Mouse (Mus musculus) adrenal gland, adult 18-20 months (tissue): ENCODE measurements around the gene Gm20696. TPM values are rescaled to one million over a fixed set of nuclear protein-coding genes. Genes with fewer than 3 reads are reported as not detected.

ENCODE experiments used
- DNase-seq, 2 experiments: peaks; one replicate each; pipeline ENCODE4 v3.0.0; 2021 to 2022; ENCODE audit warnings: low spot score in 2 of 2
- total RNA-seq, 2 experiments: library from RNA; stranded (reverse); gene quantifications; 1 replicate in 1 of 2; 2 replicates in 1 of 2; pipeline ENCODE4 v1.2.3; 2021

Gene Gm20696
- total RNA-seq, 2 experiments from 2014 or later: 2.5 to 3.0 TPM

DNA sequence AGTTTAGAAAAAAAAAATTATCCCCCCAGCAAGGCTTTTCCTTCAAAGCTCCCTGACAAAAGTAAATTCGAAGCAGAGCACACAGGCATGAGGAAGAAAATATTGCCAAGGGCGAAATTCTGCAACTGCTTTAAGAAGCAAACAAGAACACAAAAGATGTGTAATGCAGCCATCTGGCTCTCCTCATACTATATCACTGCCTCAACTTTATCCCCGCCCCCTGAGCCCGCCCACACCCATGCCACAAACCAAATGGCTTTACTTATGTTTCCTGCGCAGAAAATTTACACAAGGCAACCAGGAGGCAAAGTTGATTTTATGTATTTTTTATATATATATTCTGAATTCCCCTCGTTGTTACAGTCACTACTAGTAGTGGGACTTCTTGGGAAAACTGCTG is 396.7 kb downstream of the Gm20696 start:
- no peak for DNase-seq

DNA sequence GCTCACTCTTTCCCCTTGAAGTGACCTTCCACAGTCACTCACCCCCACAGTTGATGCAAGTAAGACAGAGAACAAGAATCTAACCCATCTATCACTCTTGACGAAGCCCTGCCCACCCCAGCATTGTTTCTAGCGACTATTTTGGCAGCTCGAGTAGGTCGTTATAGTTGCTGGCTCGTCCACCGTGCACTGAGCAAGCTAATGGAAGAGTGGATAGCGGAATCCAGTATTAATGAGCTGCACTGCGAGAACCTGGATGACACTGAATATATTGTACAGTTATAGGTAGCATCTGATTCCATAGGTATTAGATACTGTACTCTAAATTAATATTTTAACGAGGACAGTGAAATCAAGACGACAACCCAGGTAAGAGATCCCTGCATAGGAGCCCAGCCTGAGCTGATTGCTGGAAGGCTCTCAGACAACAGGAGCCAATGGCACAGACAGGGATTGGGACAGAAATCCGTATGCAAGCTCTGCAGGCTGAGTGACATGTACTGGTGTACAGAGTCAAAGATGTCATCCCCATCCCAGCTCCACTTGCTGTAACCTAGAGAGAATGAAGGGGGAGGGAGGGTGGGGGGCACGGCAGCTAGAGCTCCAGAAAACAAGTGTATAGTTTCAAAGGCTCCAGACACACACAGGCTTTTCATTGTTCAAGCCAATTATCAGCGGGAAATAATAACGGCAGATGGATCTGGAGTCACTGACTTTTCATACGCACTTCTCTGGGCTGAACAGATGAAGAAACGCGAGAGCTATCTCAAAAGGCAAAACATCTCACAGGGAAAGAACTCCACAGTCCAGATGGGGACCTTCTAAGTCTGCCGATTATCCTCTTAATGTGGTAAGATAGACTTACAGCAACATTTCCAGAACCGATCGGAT is 398.2 kb downstream of the Gm20696 start:
- DNase-seq: no peak

DNA sequence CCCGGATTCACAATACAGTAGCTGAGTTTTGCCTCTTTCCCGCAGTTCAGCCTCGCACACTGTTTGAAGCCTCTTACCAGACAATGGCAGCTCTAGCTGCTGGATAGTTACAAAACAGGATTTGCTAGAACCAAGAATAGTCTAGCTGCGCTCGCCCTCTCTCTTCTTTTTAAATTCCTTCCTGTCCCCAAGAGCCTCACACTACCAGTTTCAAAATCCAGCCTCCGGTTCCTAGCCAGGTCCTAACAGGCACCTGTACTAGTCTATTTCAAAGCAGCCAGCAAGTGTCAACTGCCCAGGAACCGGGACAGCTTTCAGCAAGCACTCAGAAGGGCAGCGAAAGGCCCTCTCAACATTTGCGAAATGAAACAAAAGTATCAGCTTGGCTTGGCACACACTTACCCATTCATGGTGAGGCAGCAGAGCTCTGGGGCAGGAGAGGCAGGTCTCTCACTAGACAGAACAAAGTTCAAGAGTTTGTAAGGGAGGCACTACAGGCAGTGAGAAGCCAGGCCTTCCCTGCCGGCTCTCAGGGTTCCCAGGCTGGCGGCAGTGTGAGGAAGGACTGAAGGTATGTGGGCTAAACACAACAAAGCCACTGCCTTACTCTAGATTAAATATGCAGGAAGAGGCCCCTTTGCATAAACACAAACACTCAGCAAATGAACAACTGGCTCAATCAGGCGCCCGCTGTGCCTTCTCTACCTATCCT is 400.5 kb downstream of the Gm20696 start:
- DNase-seq: no peak

DNA sequence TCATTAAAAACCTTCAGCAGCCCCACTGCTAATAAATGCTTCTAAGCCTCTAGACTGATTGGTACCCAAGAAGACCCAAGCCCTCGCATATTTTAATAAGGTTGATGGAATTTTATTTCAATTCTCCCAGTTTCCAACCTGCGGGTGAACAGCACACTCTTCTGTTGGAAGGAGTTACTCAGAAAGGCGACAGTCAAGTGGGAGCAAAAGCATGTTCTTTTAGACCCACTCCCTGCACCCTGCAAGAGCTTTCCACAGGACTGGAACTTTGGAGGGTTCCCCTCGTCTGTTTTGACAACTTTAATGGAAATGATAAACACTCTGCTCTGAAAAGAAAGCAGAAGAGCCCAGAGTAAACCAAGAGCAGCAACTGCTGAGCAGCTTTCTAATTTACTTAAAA is 401.4 kb downstream of the Gm20696 start:
- no peak for DNase-seq

DNA sequence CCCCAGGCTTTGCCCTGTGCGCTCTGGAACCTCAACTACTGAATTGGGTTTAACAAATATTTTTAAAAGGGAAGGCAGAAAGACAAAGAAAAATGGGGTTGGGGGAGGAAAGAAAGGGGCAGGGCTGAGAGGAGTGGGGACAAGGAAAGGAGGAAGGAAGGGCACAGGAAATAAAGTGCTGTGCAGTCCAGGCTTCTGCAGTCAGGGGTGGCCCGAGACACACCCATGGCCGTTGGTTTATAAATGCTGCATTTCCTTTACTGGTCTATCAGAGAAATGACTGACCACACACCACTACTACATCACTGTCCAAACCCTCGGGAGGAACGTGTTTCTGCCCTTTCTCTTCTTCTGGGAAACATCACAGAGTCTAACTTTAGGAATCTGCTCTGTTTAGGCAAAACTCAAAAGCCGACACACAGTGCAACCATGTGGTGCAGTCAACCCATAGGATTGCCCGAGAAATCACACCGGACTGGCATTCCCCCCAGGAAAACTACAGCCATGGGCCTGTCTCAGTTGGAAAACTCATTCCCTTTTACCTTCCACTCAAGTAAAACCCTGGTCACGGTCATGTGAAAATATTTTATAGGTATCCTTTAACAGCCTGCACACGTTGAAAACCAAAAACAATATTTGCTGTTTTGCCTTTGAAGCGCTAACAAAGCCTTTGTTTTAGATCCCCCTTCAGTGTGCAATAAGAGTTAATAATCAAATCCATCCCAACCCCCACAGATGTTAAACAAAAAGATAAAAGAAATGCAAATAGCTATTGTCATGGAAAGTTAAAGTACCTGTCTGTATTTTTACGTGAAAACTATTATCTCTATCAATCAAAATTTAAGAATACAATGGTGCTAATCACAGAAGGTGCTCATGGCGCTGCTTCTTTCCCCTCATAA is 402.2 kb downstream of the Gm20696 start:
- no peak for DNase-seq

DNA sequence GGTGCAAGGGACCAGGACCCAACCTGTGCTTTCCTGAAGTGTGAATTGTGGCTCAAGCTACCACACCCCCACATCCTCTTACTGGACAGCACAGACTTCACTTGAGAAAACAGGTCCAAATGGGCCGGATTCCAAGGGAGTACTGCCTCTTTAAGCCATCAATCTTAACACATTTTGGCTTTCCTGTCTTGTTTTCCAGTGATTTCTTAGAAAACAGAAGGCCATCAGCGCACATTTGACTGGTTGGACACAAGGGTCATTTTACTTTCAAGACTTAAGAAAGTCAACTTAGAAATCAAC is 402.8 kb downstream of the Gm20696 start:
- no peak for DNase-seq

DNA sequence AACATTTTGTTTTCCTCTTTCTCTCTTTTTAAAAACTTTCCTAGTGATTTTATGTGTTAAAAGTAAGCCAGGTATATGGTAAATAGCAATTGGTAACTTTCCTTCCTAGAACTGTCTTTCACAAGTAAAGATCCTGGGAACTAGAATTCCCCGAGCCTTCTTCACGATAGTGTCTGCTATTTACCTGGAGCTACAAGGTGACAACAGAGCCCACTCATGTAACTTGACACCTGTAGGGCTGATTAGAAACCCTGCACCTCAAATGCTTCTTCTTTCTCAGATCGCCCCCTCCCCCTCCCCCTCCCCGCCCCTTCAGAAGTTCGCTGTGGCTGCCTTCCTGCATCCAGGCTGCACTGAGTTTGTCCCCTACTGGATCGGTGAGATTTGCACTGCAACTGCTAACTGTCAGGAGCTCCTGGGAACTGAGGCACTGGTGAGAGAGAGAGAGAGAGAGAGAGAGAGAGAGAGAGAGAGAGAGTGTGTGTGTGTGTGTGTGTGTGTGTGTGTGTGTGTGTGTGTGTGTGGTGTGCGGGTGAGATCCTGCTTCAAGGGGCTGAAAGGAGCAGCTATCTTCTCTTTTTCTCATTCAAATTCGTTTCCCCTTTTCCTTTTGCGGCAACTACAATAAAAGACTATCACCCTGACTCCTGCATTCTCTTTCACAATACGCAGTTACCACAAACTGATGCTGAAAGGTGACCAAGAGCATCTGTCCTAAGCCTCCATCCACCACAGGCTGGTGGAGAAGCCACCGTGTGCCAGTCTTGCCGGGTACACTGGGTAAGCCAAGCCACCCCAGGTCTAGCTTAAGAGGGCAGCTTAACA is 403.3 kb downstream of the Gm20696 start:
- DNase-seq: no peak

DNA sequence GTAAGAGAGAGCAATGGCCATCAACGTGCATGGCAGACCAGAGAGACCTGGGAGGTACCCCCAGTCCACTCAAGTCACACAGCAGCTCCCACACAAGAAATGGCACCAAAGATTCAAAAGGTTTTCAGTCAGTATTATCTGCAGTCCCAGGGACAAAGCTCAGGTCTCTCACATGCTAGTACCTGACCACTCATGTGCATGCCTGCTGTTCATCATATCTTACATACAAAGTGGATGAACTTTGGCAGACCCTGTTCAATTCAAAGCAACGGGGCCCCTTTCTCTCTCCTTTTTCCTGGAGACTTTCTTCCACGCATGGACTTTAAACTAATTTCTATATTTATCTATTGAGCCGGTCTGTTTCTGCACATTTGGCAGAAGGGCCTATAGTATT is 404.9 kb downstream of the Gm20696 start:
- no peak for DNase-seq

DNA sequence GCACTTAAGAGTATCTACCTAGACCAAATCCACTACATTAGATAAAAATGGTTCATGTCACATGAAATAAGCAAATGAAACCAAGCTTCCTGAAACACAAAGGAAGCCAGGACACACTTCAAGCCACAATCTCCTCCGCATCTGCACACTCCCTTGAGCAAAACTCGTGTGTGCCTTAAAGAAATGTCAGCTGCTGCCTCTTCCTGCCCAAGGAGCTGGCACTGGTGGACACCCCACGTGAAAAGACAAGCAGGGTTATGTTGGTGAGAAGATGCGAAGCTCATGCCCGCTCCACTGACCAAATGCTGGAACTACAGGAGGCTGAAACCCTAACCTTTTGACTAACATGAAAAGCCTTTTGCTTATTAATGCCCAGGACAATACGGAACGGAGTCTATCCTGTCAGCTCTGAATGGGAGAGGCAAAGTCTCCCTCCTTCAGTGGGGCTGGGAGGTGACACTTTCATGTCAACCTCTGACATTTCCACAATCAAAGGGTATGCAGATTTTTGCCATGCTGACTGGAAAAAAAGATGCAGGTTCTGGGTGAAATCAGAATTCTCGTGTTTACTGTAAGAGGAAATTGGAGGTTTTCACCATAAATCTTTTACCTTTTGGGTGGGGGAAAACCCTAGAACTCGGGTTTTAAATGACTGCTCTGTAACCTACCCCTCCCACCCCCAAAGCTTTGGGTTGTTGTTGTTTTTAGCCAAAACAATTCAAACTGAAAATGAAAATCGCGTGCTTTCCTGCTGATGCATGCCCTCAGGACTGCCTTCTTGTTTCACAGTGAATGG is 405.5 kb downstream of the Gm20696 start:
- DNase-seq: no peak

DNA sequence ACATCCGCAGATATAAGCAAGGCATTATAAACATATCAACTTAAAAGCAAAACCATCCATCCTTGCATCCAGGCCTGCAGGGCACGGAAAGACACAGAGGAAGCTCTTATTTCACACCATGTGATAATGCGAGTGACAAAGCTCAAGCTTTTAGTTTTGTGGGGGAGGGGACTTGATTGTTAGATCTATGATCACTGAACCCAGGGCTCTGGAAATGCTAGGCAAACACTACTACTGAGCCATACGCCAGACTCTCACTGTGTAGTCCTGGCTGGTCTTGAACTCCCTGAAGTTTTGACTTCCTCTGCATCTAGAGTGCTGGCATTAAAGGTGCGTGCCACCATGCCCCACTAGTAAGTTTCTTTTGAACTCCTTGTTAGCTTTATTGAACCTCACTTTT is 408.3 kb downstream of the Gm20696 start:
- no peak for DNase-seq

DNA sequence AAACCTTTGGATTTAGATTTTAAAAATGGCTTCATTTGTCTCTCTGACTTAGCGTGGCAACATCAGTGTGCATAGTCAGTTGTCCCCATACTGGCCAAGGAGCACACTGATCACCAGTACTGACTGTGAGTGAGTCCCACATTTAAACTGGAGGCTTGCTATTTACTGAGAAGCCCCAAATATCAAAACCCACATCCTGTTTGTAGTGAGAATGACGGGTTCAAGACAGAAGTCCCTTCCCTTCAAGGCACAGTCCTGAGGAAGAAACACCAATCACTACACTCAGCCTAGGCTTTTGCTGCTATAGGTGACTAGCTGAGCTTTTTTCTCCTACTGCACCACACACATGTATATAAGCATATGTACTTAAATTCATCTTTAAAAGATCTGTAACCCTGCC is 408.9 kb downstream of the Gm20696 start:
- DNase-seq: no peak

DNA sequence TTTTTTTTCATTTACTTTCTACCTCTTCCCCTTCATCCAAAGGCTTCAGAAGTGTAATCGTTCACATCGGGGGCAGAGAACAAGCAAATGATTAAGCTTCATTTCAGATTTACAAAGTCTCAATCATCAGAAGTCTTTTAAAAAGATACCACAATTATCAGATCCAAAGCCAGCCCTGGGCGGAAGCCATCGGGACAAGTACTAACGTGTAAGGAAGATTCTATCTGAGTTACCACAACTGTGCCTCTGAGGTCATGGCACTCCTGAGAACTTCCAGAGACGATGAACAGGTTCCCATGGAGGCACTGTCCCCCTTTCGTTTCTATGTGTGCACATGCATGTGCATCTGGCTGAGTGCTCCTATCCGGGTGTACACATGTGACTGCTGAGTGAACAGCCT is 413.3 kb downstream of the Gm20696 start:
- DNase-seq: no peak

DNA sequence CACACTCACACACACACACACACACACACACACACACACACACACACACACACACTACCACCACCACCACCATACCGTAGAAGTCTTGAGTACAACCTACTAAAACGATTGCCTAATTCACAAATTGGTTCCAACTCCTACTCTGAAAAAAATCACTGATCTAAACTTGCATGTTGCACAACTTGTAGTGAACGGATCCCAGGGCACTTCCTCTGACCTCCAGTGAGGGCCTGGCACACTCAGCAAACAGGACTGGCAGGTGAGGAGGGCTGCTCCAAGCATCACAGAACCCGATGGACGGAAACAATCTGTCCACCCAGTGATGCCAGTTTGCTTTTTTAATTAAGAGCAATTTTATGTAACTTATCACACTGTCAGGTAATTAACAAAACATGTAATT is 413.8 kb downstream of the Gm20696 start:
- DNase-seq: no peak

DNA sequence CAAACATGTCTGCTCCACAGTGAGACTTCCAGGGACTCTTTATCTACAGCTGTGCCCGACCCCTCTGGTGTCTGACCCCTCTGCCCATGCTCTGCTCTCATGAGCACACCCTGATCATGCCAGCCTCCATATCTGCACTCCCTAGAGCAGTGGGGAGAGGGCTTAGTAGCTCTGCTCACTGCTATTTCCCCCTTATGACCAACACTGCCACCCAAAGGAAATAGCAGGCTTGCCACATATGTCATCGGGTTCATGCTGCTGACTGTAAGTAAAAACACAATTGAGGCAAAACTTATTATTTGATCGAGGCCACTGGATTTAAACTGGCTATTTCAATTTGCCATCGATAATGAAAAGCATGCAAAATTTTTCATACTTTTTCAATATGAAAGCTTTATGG is 414.7 kb downstream of the Gm20696 start:
- no peak for DNase-seq

DNA sequence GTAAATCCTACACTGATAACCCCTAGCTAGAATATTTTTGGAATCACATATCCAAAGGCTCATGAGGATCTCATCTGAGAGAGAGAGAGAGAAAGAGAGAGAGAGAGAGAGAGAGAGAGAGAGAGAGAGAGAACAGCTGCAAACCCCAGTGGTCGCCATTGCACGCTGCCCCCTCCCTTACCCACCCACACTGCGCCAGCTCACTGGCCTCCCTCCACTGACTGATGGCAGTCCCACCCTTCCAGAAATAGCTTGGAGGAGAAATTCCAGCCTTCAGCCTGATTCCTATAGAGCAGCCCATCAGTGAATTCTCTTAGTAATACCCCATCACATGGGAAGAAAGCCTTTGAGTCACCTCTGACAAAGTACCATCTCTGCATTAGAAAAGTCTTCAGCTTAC is 415.4 kb downstream of the Gm20696 start:
- DNase-seq: no peak

DNA sequence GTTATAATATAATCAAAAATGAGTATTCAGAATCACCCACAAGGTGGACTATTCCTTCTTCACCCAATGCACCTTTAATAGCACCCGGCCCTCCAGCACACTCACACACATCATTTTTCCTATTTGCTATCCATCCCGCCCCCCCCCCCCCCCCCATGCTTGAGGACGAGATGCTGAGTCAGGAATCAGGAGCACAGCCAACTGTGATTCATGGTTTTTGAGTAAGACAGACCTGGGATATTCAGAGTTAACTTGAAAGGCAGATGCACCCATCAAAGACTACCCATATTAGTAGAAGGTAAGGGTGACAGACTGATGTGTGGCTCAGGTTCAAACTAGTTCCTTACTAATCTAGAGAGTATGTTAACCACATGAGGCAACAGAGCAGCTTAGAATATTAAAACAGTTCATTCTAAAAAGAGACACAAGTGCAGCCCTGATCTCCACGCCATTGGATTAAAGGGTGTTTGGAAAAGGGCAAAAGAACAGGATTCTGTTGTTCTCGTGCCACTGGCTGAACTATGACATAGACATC is 417.0 kb downstream of the Gm20696 start:
- DNase-seq: no peak

DNA sequence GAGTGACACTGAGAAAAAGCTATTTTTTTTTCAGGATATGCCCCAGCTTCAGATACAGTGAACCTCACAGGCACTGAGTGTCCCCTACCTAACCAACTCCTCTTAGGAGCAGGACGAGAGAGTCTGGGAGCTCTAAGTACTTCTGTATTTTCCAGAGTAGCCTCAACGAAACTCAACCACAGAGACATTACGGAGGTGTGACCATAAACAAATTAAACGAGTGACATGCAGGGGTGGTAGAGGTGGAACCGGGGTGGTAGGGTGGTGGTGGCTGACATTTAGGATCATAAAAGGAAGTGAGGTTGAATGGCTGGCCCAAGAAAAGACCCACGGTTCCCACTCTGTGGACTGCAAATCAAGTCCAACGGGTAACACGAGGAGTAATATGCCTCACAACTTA is 418.2 kb downstream of the Gm20696 start:
- DNase-seq: no peak

DNA sequence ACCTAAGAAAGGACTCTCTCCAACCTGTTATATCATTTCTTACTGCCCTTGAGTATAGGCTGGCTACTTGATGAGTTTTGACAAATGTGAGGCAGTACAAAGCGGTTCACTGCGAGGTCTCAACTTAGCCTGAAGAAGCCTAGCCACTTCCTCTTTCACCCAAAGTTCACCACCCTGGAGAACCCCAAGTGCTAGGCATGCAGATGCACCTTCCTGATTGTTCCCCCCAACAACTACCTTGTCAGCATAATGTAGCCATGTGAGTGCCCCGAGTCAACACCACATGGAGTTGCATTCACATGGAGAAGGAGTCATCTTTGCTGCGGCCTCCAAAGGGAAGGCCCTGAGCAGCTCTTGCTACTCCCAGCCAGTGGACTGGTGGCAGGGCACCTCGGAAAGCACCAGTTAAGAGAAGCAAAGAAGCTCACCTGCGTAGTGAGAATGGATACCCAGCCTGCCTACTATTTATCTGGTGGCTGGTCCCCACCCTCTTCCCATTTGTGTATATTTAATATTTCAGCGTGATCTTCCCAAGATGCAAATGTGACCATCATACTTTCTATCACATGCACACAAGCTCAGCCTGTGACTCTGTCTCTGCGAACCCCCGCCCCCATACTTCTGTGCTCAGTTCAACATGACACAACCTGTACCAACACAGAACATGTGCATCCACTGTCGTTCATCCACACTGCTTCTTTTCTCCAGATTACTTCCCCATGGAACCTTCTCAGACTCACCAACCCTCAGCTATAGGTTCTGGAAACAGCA is 424.8 kb downstream of the Gm20696 start:
- DNase-seq: no peak

DNA sequence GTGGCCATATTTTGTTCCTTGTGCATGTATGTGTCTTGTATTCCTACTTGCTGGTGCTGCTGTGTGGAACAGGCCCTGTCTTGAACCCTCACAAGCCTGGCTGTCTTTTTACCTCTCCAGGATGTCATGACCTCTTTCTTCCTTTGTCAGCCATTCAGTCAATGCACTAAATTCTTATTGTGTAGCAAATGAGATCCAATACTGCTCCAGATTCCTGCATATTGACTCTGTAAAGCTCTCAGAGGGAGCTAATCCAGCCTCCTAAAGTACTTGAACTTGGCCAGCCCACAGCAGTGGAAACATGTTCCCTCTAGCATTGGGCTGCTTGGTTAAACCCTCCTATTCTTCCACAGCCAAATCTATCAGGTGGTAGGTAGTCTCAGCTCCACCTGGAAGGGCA is 425.8 kb downstream of the Gm20696 start:
- no peak for DNase-seq
